Mouse (Mus musculus) embryonic fibroblast, embryonic 13.5 days (primary cell): ENCODE data around the gene Osbp2. TPM values are rescaled to one million over a fixed set of nuclear protein-coding genes. Genes with fewer than 3 reads are reported as not detected.
A peak's percentile ranks its signal among the peaks of the same experiment; 100 is the strongest.

Experiments
- H3K27ac ChIP-seq: 2 replicates; pipeline ENCODE4 v1.5.1; 2012; ENCODE audit warnings: low read length, control low read depth, inconsistent platforms; ENCODE audit not compliant: insufficient read depth
- H3K4me1 ChIP-seq: 2 replicates; pipeline ENCODE4 v1.6.1; 2011; ENCODE audit warnings: low read length; ENCODE audit not compliant: control insufficient read depth, insufficient read depth
- H3K4me3 ChIP-seq: 2 replicates; pipeline ENCODE4 v1.5.1; 2011; ENCODE audit warnings: mild to moderate bottlenecking, control low read depth, low read length; ENCODE audit not compliant: insufficient read depth
- CTCF ChIP-seq: IDR thresholded peaks from 2 replicates; pipeline ENCODE4 v1.5.1; 2011; ENCODE audit warnings: mild to moderate bottlenecking, control low read depth, low read length, moderate library complexity, borderline replicate concordance; ENCODE audit not compliant: insufficient read depth
- POLR2A ChIP-seq: IDR thresholded peaks from 2 replicates; pipeline ENCODE4 v1.6.1; 2011; ENCODE audit warnings: low read depth, mild to moderate bottlenecking, control low read depth, low read length, moderate library complexity
- polyA plus RNA-seq: library from polyadenylated mRNA; stranded (reverse); fragments of >200 nt; gene quantifications from 2 replicates; pipeline ENCODE4 v1.2.4, GENCODE M21; 2011; ENCODE audit warnings: low read depth; ENCODE audit not compliant: missing spikeins, insufficient read length

Gene Osbp2
- polyA plus RNA-seq, 1 experiment, result 1.3 TPM

DNA sequence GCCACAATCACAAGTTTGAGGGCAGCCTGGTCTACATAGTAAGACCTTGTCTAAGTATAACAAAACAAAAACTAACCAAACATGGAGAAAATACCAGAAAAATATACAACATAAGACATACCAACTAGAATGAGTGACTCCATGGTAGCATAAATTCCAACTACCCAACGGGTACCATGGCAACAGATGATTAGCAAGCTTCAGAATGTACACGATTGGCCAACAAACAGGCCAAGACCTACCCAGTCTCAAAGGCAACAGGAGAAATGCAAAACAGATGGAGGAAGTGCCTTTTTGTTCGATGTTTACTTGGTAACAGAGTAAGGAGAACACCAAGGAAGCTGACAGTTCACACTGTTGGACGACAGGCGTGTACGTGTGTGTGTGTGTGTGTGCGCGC is 96.7 kb downstream of the Osbp2 start:
- no peak overlapping the region for H3K27ac ChIP-seq
- H3K4me1 ChIP-seq, result no peaks in the 10 kb centered on the region
- H3K4me3 ChIP-seq, result no peak overlapping the region
- TF ChIP-seq CTCF (no peak), POLR2A (no peak)

DNA sequence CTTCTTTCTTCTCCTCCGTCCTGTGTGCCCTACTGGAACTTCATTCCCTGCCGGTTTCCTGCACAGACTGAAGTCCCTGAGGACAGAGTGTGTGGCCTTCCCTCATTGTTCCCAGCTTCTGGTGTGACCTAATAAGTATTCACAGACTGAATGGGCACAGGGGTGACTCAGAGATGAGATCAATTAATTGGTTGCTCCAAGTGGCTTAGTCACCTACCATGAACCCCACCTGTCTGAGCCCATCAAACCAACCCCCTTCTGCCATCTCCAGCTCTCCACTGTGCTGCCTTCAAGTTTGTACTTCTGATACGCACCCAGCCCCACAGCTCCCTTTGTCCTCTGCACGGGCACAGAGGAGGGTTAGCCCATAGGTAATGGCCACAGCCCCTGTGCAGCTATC is 99.4 kb downstream of the Osbp2 start:
- no peak overlapping the region for H3K27ac ChIP-seq
- H3K4me1 ChIP-seq, result no peaks in the 10 kb centered on the region
- TF ChIP-seq POLR2A (no peak), CTCF (no peak)
- H3K4me3 ChIP-seq, result no peak overlapping the region

DNA sequence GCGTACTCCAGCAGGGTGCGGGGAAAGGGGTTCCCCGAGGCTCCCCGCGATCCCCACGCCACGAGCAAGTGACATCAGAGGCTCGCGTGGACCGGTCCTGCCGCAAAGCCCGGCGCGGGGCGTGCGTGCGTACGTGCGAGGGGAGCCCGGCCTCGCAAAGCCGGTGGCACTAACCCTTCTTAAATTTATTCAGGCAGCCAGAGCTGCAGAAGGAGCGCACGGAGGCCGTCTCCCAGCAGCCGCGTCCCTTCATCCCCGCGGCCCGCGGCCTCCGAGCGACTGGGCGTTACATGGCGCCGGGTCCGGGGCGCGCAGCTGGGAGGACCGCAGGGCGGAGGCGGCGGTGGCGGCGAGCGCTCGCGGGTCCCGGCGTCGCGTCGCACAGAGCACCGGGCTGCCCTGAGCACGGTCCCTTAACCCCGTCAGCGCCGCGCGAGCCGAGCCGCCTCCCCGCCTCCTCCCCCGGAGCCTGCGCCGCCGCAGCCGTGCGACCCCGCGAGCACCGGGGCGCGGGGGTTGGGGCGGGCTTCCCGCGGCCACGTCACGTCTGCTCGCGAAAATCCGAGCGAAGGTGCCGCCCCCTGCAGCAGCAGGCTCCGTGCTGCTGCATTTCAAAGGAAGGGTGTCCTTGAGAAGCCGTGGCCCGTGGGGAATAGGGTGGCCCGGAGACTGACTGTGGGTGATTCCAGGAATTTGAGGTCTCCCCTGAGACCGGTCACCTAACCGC is 101.8 kb downstream of the Osbp2 start:
- H3K4me3 ChIP-seq, result peak overlapping the region; percentile 31
- H3K27ac ChIP-seq, result no peak overlapping the region
- TF ChIP-seq POLR2A (no peak), CTCF (no peak)
- H3K4me1 ChIP-seq, result no peaks in the 10 kb centered on the region

DNA sequence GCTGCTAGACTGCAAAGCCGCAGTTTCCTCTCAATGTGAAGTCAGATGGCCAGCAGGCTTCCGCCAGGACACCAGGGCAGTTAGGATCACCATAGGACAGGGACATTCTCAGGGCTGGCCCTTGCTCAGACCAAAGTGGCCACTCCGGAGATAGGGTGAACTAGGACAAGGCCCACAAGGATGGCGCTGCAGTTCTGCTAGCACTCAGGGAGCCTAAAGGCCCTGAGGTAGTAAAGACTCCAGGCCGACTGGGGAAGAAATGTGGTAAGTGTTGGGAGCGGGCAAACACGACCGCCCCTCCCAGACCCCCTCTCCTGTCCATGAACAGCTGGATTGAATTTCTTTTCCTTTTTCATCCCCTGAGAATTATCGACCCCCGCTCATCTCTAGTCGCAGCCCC is 102.4 kb downstream of the Osbp2 start:
- Histone ChIP-seq H3K27ac (no peak overlapping the region), H3K4me1 (no peaks in the 10 kb centered on the region), H3K4me3 (0 out of 2 replicates have a peak overlapping the region, but pooled peaks have one; percentile 31)
- TF ChIP-seq POLR2A, result no peak
- no peak for TF ChIP-seq CTCF

DNA sequence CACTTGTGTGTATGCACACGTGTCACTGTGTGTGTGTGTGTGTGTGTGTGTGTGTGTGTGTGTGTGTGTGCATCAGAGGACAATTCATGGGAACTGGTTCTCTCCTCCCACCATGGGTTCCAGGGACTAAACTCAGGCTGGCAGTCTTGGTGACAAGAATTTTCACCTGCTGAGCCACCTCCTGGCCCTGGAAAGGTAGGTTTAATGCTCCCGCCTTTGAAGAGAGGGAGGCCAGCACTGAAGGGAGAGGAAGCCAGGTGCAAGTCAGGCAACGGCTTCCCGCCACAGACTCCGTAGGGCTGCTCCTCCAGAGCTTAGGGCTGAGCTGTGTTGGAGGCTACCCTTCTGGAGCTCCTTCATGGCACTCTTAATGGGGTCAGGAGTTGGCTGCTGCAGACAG is 104.3 kb downstream of the Osbp2 start:
- Histone ChIP-seq H3K27ac (no peak overlapping the region), H3K4me3 (no peak overlapping the region), H3K4me1 (peaks cover 3% of the 10 kb centered on the region; the same call in 1 of the 2 replicates)
- TF ChIP-seq POLR2A (no peak), CTCF (no peak)

DNA sequence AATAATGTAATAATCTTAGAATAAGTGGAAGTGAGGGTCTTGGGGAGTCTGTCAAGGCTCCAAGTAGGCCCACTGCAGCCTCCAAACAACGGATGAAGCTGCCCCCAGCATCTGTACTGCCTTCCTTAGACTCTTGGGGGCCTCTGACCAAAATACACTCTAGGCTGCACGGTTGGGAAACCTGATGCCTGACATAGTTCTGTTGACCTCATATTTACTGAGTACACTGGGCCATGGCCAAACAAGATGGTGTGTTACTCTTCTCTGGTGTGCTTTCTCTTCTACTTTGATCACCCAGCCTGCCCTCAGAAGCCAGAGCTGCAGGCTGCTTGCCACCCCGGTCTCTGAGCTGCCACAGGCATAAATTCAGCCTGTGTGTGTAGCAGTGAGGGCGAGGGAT is 108.4 kb downstream of the Osbp2 start:
- Histone ChIP-seq H3K4me3 (no peak overlapping the region), H3K4me1 (peaks cover 4% of the 10 kb centered on the region; the same call in 1 of the 2 replicates), H3K27ac (no peak overlapping the region)
- no peak for TF ChIP-seq CTCF
- TF ChIP-seq POLR2A, result no peak

DNA sequence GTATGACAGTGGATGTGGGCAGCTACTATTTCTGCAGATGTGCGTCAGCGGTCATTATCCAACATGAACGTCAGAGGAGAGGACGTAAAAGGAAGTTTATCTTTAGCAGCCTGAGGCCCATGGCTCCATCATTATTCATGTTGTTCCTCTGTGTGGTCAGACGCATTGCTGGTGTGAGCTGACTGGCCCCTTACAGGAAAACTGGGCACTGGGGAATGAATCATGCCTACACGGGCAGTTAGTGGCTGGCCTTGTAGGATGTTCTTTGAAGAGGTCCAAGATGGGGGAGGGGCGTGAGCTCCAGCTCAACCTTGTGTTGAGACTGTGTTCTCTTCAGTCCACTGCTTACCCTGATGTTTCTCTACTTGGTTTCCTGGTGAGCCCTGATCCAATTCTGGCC is 109.0 kb downstream of the Osbp2 start:
- TF ChIP-seq CTCF, result no peak
- TF ChIP-seq POLR2A, result no peak
- H3K4me3 ChIP-seq, result no peak overlapping the region
- no peak overlapping the region for H3K27ac ChIP-seq
- H3K4me1 ChIP-seq, result peaks cover 4% of the 10 kb centered on the region; the same call in 1 of the 2 replicates

DNA sequence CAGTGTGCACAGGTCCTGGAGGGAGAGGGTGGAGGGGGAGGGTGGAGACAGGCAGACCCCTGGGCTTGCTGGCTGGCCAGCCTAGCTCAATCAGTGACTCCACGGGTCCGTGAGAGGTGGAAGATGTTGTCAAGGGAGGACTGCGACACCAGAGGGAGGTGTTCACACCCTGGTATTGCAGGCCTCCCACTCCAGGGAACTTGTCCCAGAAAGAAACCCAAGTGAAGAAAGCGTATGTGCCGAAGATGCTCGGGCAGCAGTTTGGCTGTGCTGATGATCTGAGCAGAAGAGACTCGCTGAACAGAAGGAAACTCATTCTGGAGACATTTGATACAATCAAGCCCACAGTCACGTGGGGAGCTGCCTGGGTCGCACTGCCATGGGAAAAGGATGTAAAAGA is 109.8 kb downstream of the Osbp2 start:
- TF ChIP-seq POLR2A (no peak), CTCF (peak; percentile 26; the same call in 1 of the 2 replicates)
- Histone ChIP-seq H3K4me1 (peaks cover 4% of the 10 kb centered on the region; the same call in 1 of the 2 replicates), H3K4me3 (no peak overlapping the region), H3K27ac (no peak overlapping the region)

DNA sequence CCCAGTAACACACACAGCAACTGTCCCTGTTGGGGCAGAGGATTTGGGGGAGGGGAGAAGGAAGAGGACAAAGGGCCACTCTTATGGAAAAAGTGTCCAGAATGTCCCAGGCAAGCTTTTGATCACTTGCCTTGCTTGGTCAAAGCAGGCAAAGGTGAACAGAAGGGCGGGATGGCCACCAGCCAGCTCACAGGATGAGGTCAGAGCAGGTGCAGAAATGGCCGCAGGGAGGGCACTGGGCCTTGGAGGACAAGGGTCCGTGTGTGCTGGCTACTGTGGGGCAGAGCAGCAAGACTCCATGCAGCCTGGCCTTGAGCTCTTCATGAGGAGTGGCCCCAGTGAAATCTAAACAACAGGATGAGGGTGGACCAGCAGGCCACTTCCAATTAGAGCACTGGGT is 110.9 kb downstream of the Osbp2 start:
- Histone ChIP-seq H3K4me1 (peaks cover 4% of the 10 kb centered on the region; the same call in 1 of the 2 replicates), H3K27ac (no peak overlapping the region), H3K4me3 (no peak overlapping the region)
- TF ChIP-seq CTCF (no peak), POLR2A (no peak)

DNA sequence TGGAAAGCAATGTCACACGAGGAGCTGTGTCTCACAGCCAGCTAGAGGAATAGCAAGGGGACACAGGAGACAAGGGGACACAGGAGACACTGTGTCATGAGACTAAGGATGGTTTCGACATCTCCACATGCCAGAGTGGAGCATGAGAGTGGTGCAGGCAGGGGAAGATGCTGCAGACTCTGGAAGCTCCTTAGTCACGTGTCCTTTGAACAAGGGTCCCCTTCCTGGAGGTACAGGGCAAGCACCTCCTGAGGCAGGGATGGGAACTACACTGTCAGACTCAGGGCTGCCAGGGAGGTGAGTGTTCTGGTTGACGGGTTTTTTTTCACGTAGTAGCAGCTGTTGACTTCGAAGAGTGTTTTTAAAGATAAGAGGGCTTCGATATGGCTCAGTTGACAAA is 113.9 kb downstream of the Osbp2 start:
- TF ChIP-seq CTCF, result no peak
- no peak overlapping the region for H3K4me3 ChIP-seq
- no peak overlapping the region for H3K27ac ChIP-seq
- peaks cover 4% of the 10 kb centered on the region; the same call in 1 of the 2 replicates for H3K4me1 ChIP-seq
